Mouse (Mus musculus) stomach, postnatal 0 days (tissue): ENCODE data around the gene Zcchc24. TPM values are rescaled to one million over a fixed set of nuclear protein-coding genes. Genes with fewer than 3 reads are reported as not detected.

Experiments
- ATAC-seq: fragments of 200-750 bp; cut with Nextera tagmentation; 2 replicates; pipeline ENCODE4 v1.8.0; 2017; ENCODE audit not compliant: low FRiP score, low TSS enrichment
- DNase-seq: peaks from one replicate; pipeline ENCODE4 v3.0.0-alpha.2; 2016; ENCODE audit warnings: low spot score
- H3K27ac ChIP-seq: fragments of 300-500 bp; sonication (generic); replicated peaks from 2 replicates; pipeline ENCODE4 v1.5.1; 2014; ENCODE audit warnings: mild to moderate bottlenecking, control low read depth
- H3K27me3 ChIP-seq: fragments of 300-500 bp; sonication (generic); 2 replicates; pipeline ENCODE4 v1.6.1; 2014; ENCODE audit warnings: low read length; ENCODE audit not compliant: control insufficient read depth, insufficient read depth
- H3K36me3 ChIP-seq: fragments of 300-500 bp; sonication (generic); 2 replicates; pipeline ENCODE4 v1.6.1; 2014; ENCODE audit warnings: low read length, mixed read lengths; ENCODE audit not compliant: control insufficient read depth, insufficient read depth
- H3K4me1 ChIP-seq: fragments of 300-500 bp; sonication (generic); replicated peaks from 2 replicates; pipeline ENCODE4 v1.6.1; 2014; ENCODE audit warnings: antibody characterized with exemption; ENCODE audit not compliant: control insufficient read depth, insufficient read depth
- H3K4me2 ChIP-seq: fragments of 300-500 bp; sonication (generic); replicated peaks from 2 replicates; pipeline ENCODE4 v1.6.1; 2014; ENCODE audit warnings: low read depth, mild to moderate bottlenecking, control low read depth, moderate library complexity
- H3K4me3 ChIP-seq: fragments of 300-500 bp; sonication (generic); 2 replicates; pipeline ENCODE4 v1.5.1; 2014; ENCODE audit warnings: low read depth, low read length, control low read depth
- H3K9ac ChIP-seq: fragments of 300-500 bp; sonication (generic); 2 replicates; pipeline ENCODE4 v1.6.1; 2014; ENCODE audit warnings: mild to moderate bottlenecking, low read length, control low read depth, mixed read lengths
- H3K9me3 ChIP-seq: fragments of 300-500 bp; sonication (generic); 2 replicates; pipeline ENCODE4 v1.6.1; 2016; ENCODE audit warnings: low read length; ENCODE audit not compliant: control insufficient read depth
- CTCF ChIP-seq: IDR thresholded peaks from 2 replicates; pipeline ENCODE4 v1.5.1; 2016; ENCODE audit warnings: antibody characterized with exemption, low read depth, mild to moderate bottlenecking, moderate library complexity
- EP300 ChIP-seq: optimal IDR thresholded peaks from 2 replicates; pipeline ENCODE3; 2016; ENCODE audit warnings: antibody characterized with exemption
- WGBS: fragments of 180-500 bp; shearing (Covaris S2); extraction: QIAGEN DNeasy Blood & Tissue Kit; methylation state at CpG from one replicate; pipeline ENCODE4 v1.1.7; 2014; 5-methylcytosine and 5-hydroxymethylcytosine counted together
- polyA plus RNA-seq: library from polyadenylated mRNA; unstranded; fragments of >200 nt; fragmentation: Nextera tagmentation; extraction: Ambion mirVana; gene quantifications from 2 replicates; pipeline ENCODE4 v1.2.1, GENCODE M21; 2015

Zcchc24 gene
- polyA plus RNA-seq, 1 experiment from 2014 or later: 11.3 TPM

GRCm38 (mm10) chr14:25765146-25765545, 3.7 kb downstream of the Zcchc24 start:
- Histone ChIP-seq H3K27ac (peak overlapping the region; percentile 24; the same call in 1 of the 2 replicates), H3K36me3 (no peaks in the 10 kb centered on the region), H3K4me2 (peak overlapping the region; percentile 86; the same call in 1 of the 2 replicates), H3K9me3 (no peaks in the 10 kb centered on the region), H3K4me1 (peaks cover 7% of the 10 kb centered on the region; the same call in 1 of the 2 replicates), H3K9ac (no peak overlapping the region), H3K4me3 (no peak overlapping the region), H3K27me3 (no peaks in the 10 kb centered on the region)
- 68% methylated on average over 12 of the region's 12 CpGs for WGBS
- ATAC-seq (no peak), DNase-seq (no peak)
- no peak for TF ChIP-seq CTCF
- TF ChIP-seq EP300: no peak

GRCm38 (mm10) chr14:25761184-25761583, 7.7 kb downstream of the Zcchc24 start:
- ATAC-seq: no peak
- TF ChIP-seq CTCF (no peak), EP300 (no peak)
- 89% methylated on average over 5 of the region's 5 CpGs for WGBS
- Histone ChIP-seq H3K4me1 (peaks cover 6% of the 10 kb centered on the region; the same call in 1 of the 2 replicates), H3K4me2 (no peak overlapping the region), H3K4me3 (no peak overlapping the region), H3K36me3 (no peaks in the 10 kb centered on the region), H3K9ac (no peak overlapping the region), H3K9me3 (no peaks in the 10 kb centered on the region), H3K27me3 (no peaks in the 10 kb centered on the region), H3K27ac (0 out of 2 replicates have a peak overlapping the region, but pooled peaks have one; percentile 88)
- no peak for DNase-seq

GRCm38 (mm10) chr14:25759981-25760537, 8.8 kb downstream of the Zcchc24 start:
- DNase-seq: no peak
- no peak for ATAC-seq
- TF ChIP-seq CTCF (no peak), EP300 (no peak)
- Histone ChIP-seq H3K4me3 (no peak overlapping the region), H3K27ac (peak overlapping the region; percentile 88), H3K9me3 (no peaks in the 10 kb centered on the region), H3K36me3 (no peaks in the 10 kb centered on the region), H3K9ac (peak overlapping the region; percentile 41; the same call in 1 of the 2 replicates), H3K4me2 (peak overlapping the region; percentile 23; the same call in 1 of the 2 replicates), H3K27me3 (no peaks in the 10 kb centered on the region), H3K4me1 (peaks cover 6% of the 10 kb centered on the region; the same call in 1 of the 2 replicates)
- 53% methylated on average over 8 of the region's 8 CpGs for WGBS

GRCm38 (mm10) chr14:25759551-25759950, 9.3 kb downstream of the Zcchc24 start:
- WGBS: 32% methylated on average over 7 of the region's 7 CpGs
- Histone ChIP-seq H3K9ac (no peak overlapping the region; the same call in 1 of the 2 replicates), H3K4me1 (peaks cover 6% of the 10 kb centered on the region; the same call in 1 of the 2 replicates)

GRCm38 (mm10) chr14:25757917-25758316, 10.9 kb downstream of the Zcchc24 start:
- H3K36me3 ChIP-seq: no peaks in the 10 kb centered on the region
- H3K27me3 ChIP-seq: no peaks in the 10 kb centered on the region
- WGBS: 62% methylated on average over 4 of the region's 4 CpGs
- TF ChIP-seq EP300 (no peak), CTCF (no peak)
- H3K4me1 ChIP-seq: peaks cover 6% of the 10 kb centered on the region; the same call in 1 of the 2 replicates
- no peaks in the 10 kb centered on the region for H3K9me3 ChIP-seq
- peak overlapping the region; percentile 46 for H3K27ac ChIP-seq
- ATAC-seq: no peak
- H3K4me3 ChIP-seq: no peak overlapping the region
- no peak overlapping the region for H3K4me2 ChIP-seq
- H3K9ac ChIP-seq: no peak overlapping the region
- DNase-seq: no peak

More at GRCm38 (mm10) chr14:25759551-25759950, 9.3 kb downstream of the Zcchc24 start:
- peak; percentile 28; the same call in 1 of the 2 replicates for ATAC-seq
- TF ChIP-seq EP300 (no peak), CTCF (no peak)
- Histone ChIP-seq H3K27ac (peak overlapping the region; percentile 88), H3K4me2 (0 out of 2 replicates have a peak overlapping the region, but pooled peaks have one; percentile 23), H3K27me3 (no peaks in the 10 kb centered on the region), H3K36me3 (no peaks in the 10 kb centered on the region), H3K9me3 (no peaks in the 10 kb centered on the region), H3K4me3 (no peak overlapping the region)
- no peak for DNase-seq

- H3K4me3 ChIP-seq: no peak overlapping the region
- peak overlapping the region; percentile 35; the same call in 1 of the 2 replicates for H3K27ac ChIP-seq
- H3K9ac ChIP-seq: peak overlapping the region; percentile 27; the same call in 1 of the 2 replicates
- H3K9me3 ChIP-seq: no peaks in the 10 kb centered on the region
- H3K4me1 ChIP-seq: peaks cover 6% of the 10 kb centered on the region; the same call in 1 of the 2 replicates
- WGBS: 48% methylated on average over 7 of the region's 7 CpGs
- ATAC-seq (peak; percentile 7; the same call in 1 of the 2 replicates), DNase-seq (peak; percentile 37)
- H3K36me3 ChIP-seq: no peaks in the 10 kb centered on the region
- no peak for TF ChIP-seq EP300
- TF ChIP-seq CTCF: no peak
- H3K4me2 ChIP-seq: no peak overlapping the region
- H3K27me3 ChIP-seq: no peaks in the 10 kb centered on the region
Observed at GRCm38 (mm10) chr14:25756385-25756990, 12.4 kb downstream of the Zcchc24 start.
